Mouse (Mus musculus) midbrain, embryonic 13.5 days (tissue): Measurements from ENCODE around the gene AW822073. TPM values are rescaled to one million over a fixed set of nuclear protein-coding genes. Genes with fewer than 3 reads are reported as not detected.

ENCODE experiments used
- ATAC-seq: fragments of 200-750 bp; cut with Nextera tagmentation; 2 replicates; pipeline ENCODE4 v1.8.0; 2017; ENCODE audit warnings: mild to moderate bottlenecking, moderate TSS enrichment, moderate library complexity
- H3K27ac ChIP-seq: fragments of 300-500 bp; sonication (generic); 2 replicates; pipeline ENCODE4 v1.5.1; 2015; ENCODE audit warnings: inconsistent platforms, mild to moderate bottlenecking, moderate library complexity
- H3K27me3 ChIP-seq: fragments of 300-500 bp; sonication (generic); 2 replicates; pipeline ENCODE4 v1.6.1; 2015; ENCODE audit warnings: mild to moderate bottlenecking, inconsistent platforms
- H3K36me3 ChIP-seq: fragments of 300-500 bp; sonication (generic); 2 replicates; pipeline ENCODE4 v1.6.1; 2015; ENCODE audit warnings: mild to moderate bottlenecking, inconsistent platforms
- H3K4me1 ChIP-seq: fragments of 300-500 bp; sonication (generic); replicated peaks from 2 replicates; pipeline ENCODE4 v1.6.1; 2015; ENCODE audit warnings: inconsistent platforms
- H3K4me2 ChIP-seq: fragments of 300-500 bp; sonication (generic); replicated peaks from 2 replicates; pipeline ENCODE4 v1.6.1; 2015; ENCODE audit warnings: moderate library complexity, mild to moderate bottlenecking, inconsistent platforms
- H3K4me3 ChIP-seq: fragments of 300-500 bp; sonication (generic); replicated peaks from 2 replicates; pipeline ENCODE4 v1.5.1; 2015; ENCODE audit warnings: mild to moderate bottlenecking, inconsistent platforms
- H3K9ac ChIP-seq: fragments of 300-500 bp; sonication (generic); replicated peaks from 2 replicates; pipeline ENCODE4 v1.6.1; 2015; ENCODE audit warnings: mild to moderate bottlenecking, inconsistent platforms
- H3K9me3 ChIP-seq: fragments of 300-500 bp; sonication (generic); 2 replicates; pipeline ENCODE4 v1.6.1; 2016; ENCODE audit warnings: mild to moderate bottlenecking, inconsistent platforms
- WGBS: fragments of 180-500 bp; shearing (Covaris S2); methylation state at CpG from one replicate; pipeline ENCODE4 v1.1.7; 2015; 5-methylcytosine and 5-hydroxymethylcytosine counted together
- polyA plus RNA-seq: library from polyadenylated mRNA; unstranded; fragments of >200 nt; fragmentation: Nextera tagmentation; extraction: Ambion mirVana; gene quantifications from 2 replicates; pipeline ENCODE4 v1.2.1, GENCODE M21; 2015

The AW822073 gene
- polyA plus RNA-seq, 1 experiment from 2014 or later, result not detected

GRCm38 (mm10) chr10:58214934-58215333, 9.8 kb downstream of the AW822073 start:
- Histone ChIP-seq H3K9ac (no peak overlapping the region), H3K27me3 (no peaks in the 10 kb centered on the region), H3K27ac (no peak overlapping the region), H3K9me3 (no peaks in the 10 kb centered on the region), H3K4me2 (no peak overlapping the region), H3K4me1 (no peaks in the 10 kb centered on the region), H3K36me3 (no peaks in the 10 kb centered on the region), H3K4me3 (no peak overlapping the region)
- 82% methylated on average over 5 of the region's 5 CpGs for WGBS
- no peak for ATAC-seq

GRCm38 (mm10) chr10:58214497-58214896, 10.2 kb downstream of the AW822073 start:
- Histone ChIP-seq H3K9me3 (no peaks in the 10 kb centered on the region), H3K4me2 (no peak overlapping the region), H3K27ac (no peak overlapping the region), H3K9ac (no peak overlapping the region), H3K27me3 (no peaks in the 10 kb centered on the region), H3K36me3 (no peaks in the 10 kb centered on the region), H3K4me3 (no peak overlapping the region), H3K4me1 (no peaks in the 10 kb centered on the region)
- ATAC-seq, result no peak

- no peak for ATAC-seq
- H3K9ac ChIP-seq, result no peak overlapping the region
- no peaks in the 10 kb centered on the region for H3K9me3 ChIP-seq
- 79% methylated on average over 7 of the region's 7 CpGs for WGBS
- no peaks in the 10 kb centered on the region for H3K27me3 ChIP-seq
- H3K4me2 ChIP-seq, result no peak overlapping the region
- no peak overlapping the region for H3K4me3 ChIP-seq
- no peaks in the 10 kb centered on the region for H3K4me1 ChIP-seq
- no peak overlapping the region for H3K27ac ChIP-seq
- no peaks in the 10 kb centered on the region for H3K36me3 ChIP-seq
These were observed 12.5 kb downstream of the AW822073 start for GRCm38 (mm10) chr10:58212230-58212629.

- Histone ChIP-seq H3K27me3 (no peaks in the 10 kb centered on the region), H3K4me2 (no peak overlapping the region), H3K9me3 (no peaks in the 10 kb centered on the region; the same call in 1 of the 2 replicates), H3K27ac (no peak overlapping the region), H3K9ac (no peak overlapping the region), H3K4me3 (no peak overlapping the region), H3K4me1 (no peaks in the 10 kb centered on the region), H3K36me3 (no peaks in the 10 kb centered on the region)
- WGBS, result 92% methylated on average over 2 of the region's 2 CpGs
- no peak for ATAC-seq
These were observed 13.5 kb downstream of the AW822073 start for GRCm38 (mm10) chr10:58211213-58211612.

GRCm38 (mm10) chr10:58210514-58210913, 14.2 kb downstream of the AW822073 start:
- Histone ChIP-seq H3K9ac (no peak overlapping the region), H3K36me3 (no peaks in the 10 kb centered on the region), H3K27me3 (no peaks in the 10 kb centered on the region), H3K4me1 (no peaks in the 10 kb centered on the region), H3K4me2 (no peak overlapping the region), H3K4me3 (no peak overlapping the region), H3K27ac (no peak overlapping the region), H3K9me3 (no peaks in the 10 kb centered on the region; the same call in 1 of the 2 replicates)
- ATAC-seq, result no peak
- WGBS, result 76% methylated on average over 1 of the region's 1 CpGs

- Histone ChIP-seq H3K4me2 (no peak overlapping the region), H3K4me1 (no peaks in the 10 kb centered on the region), H3K27me3 (no peaks in the 10 kb centered on the region), H3K9me3 (no peaks in the 10 kb centered on the region; the same call in 1 of the 2 replicates), H3K27ac (no peak overlapping the region), H3K9ac (no peak overlapping the region), H3K36me3 (no peaks in the 10 kb centered on the region), H3K4me3 (no peak overlapping the region)
- ATAC-seq, result no peak; the same call in 1 of the 2 replicates
- 74% methylated on average over 2 of the region's 2 CpGs for WGBS
These were observed 14.8 kb downstream of the AW822073 start for GRCm38 (mm10) chr10:58209710-58210467.

GRCm38 (mm10) chr10:58206639-58207404, 17.9 kb downstream of the AW822073 start:
- no peaks in the 10 kb centered on the region for H3K4me1 ChIP-seq
- no peak overlapping the region for H3K9ac ChIP-seq
- no peak overlapping the region for H3K27ac ChIP-seq
- WGBS, result 86% methylated on average over 4 of the region's 4 CpGs
- H3K9me3 ChIP-seq, result no peaks in the 10 kb centered on the region; the same call in 1 of the 2 replicates
- H3K4me3 ChIP-seq, result no peak overlapping the region
- no peak for ATAC-seq
- no peaks in the 10 kb centered on the region for H3K36me3 ChIP-seq
- no peaks in the 10 kb centered on the region for H3K27me3 ChIP-seq
- no peak overlapping the region for H3K4me2 ChIP-seq

GRCm38 (mm10) chr10:58205986-58206385, 18.7 kb downstream of the AW822073 start:
- H3K4me3 ChIP-seq, result no peak overlapping the region
- no peaks in the 10 kb centered on the region for H3K36me3 ChIP-seq
- no peak overlapping the region for H3K27ac ChIP-seq
- 47% methylated on average over 1 of the region's 1 CpGs for WGBS
- H3K4me1 ChIP-seq, result no peaks in the 10 kb centered on the region
- H3K9me3 ChIP-seq, result no peaks in the 10 kb centered on the region; the same call in 1 of the 2 replicates
- H3K9ac ChIP-seq, result no peak overlapping the region
- ATAC-seq, result no peak
- no peak overlapping the region for H3K4me2 ChIP-seq
- no peaks in the 10 kb centered on the region for H3K27me3 ChIP-seq

Other genes with a start within 250 kb of the AW822073 start
- gene Duxf3, start 7.7 kb upstream of the AW822073 start, polyA plus RNA-seq, result not detected in 2 replicates
- not detected in 2 replicates for gene Gm4981, start 11.8 kb upstream of the AW822073 start, polyA plus RNA-seq
- gene Gcc2, start 30.6 kb upstream of the AW822073 start, polyA plus RNA-seq, result 92.3 and 97.7 TPM in 2 replicates
- gene Lims1, start 98.5 kb upstream of the AW822073 start, polyA plus RNA-seq, result 62.1 and 65.6 TPM in 2 replicates
- 22.0 and 23.2 TPM in 2 replicates for gene Ranbp2, start 222.0 kb upstream of the AW822073 start, polyA plus RNA-seq